In genomic region chr4:153974431-153975291, GRCm38 (mm10) we compare ENCODE assay signal across 7 mouse cellular contexts. TPM values are rescaled to one million over a fixed set of nuclear protein-coding genes. Genes with fewer than 3 reads are reported as not detected.
DNase-seq lines count a peak whose midpoint lies in the region; ATAC-seq lines count a peak whose summit lies in the region.

Dffb (minus strand) TSS chr4:153975126.
Cep104 (plus strand) TSS chr4:153975194.

- no peaks in the 10 kb centered on the region; the same call in none of the 2 replicates for H3K36me3 ChIP-seq in embryonic facial prominence, embryonic 11.5 days (replicated peaks; ENCODE audit: control insufficient read depth, insufficient read depth, low read depth, low read length)
- H3K36me3 ChIP-seq in limb, embryonic 11.5 days (ENCODE audit: control insufficient read depth, insufficient read depth, low read length): peaks cover under 1% of the 10 kb centered on the region; the same call in 1 of the 2 replicates
- peaks cover 31% of the 10 kb centered on the region for H3K36me3 ChIP-seq in midbrain, embryonic 14.5 days (ENCODE audit: control insufficient read depth, insufficient read depth, low read length)

- no peaks in the 10 kb centered on the region for H3K27me3 ChIP-seq in embryonic facial prominence, embryonic 11.5 days (ENCODE audit: control insufficient read depth, insufficient read depth, low read length)
- no peaks in the 10 kb centered on the region for H3K27me3 ChIP-seq in limb, embryonic 11.5 days (ENCODE audit: control insufficient read depth, insufficient read depth, low read length)
- no peaks in the 10 kb centered on the region for H3K27me3 ChIP-seq in midbrain, embryonic 14.5 days (ENCODE audit: control insufficient read depth, insufficient read depth, low read length)

- peak within 1 kb of the TSS; percentile 90 for H3K9ac ChIP-seq in embryonic facial prominence, embryonic 11.5 days (replicated peaks; ENCODE audit: low read length)
- peak within 1 kb of the TSS; percentile 73 for H3K9ac ChIP-seq in limb, embryonic 11.5 days (ENCODE audit: low read length)
- peak within 1 kb of the TSS; percentile 86 for H3K9ac ChIP-seq in midbrain, embryonic 14.5 days (replicated peaks; ENCODE audit: low read length)

- peak; percentile 97 for DNase-seq in adrenal gland, postnatal 14 days
- DNase-seq in embryonic facial prominence, embryonic 11.5 days (ENCODE audit: low spot score): peak; percentile 95
- DNase-seq in heart, adult 11 months: peak; percentile 99
- DNase-seq in kidney, adult 18-20 months: peak; percentile 96
- peak; percentile 93 for DNase-seq in limb, embryonic 11.5 days (ENCODE audit: low spot score)
- peak; percentile 98 for DNase-seq in midbrain, embryonic 14.5 days
- DNase-seq in spleen, adult 18-20 months: peak; percentile 79 to 90

- ATAC-seq in embryonic facial prominence, embryonic 11.5 days (replicated peaks; ENCODE audit: insufficient number of reproducible peaks, low FRiP score, low TSS enrichment, low read depth): peak; percentile 97
- peak; percentile 96 for ATAC-seq in limb, embryonic 11.5 days (ENCODE audit: insufficient number of reproducible peaks, low FRiP score, low TSS enrichment, low read depth)
- peak; percentile 98 for ATAC-seq in midbrain, embryonic 14.5 days (ENCODE audit: low FRiP score, low TSS enrichment)

- H3K4me1 ChIP-seq in embryonic facial prominence, embryonic 11.5 days (ENCODE audit: control insufficient read depth, insufficient read depth, low read length): no peaks in the 10 kb centered on the region; the same call in 1 of the 2 replicates
- peaks cover 4% of the 10 kb centered on the region; the same call in 1 of the 2 replicates for H3K4me1 ChIP-seq in limb, embryonic 11.5 days (ENCODE audit: control insufficient read depth, insufficient read depth, low read length)
- H3K4me1 ChIP-seq in midbrain, embryonic 14.5 days (ENCODE audit: control insufficient read depth, insufficient read depth, low read length): peaks cover 13% of the 10 kb centered on the region

- peak within 1 kb of the TSS; percentile 94 for H3K4me3 ChIP-seq in embryonic facial prominence, embryonic 11.5 days (ENCODE audit: low read depth, low read length)
- H3K4me3 ChIP-seq in limb, embryonic 11.5 days (ENCODE audit: low read depth, low read length): peak within 1 kb of the TSS; percentile 69
- peak within 1 kb of the TSS; percentile 94 for H3K4me3 ChIP-seq in midbrain, embryonic 14.5 days (replicated peaks; ENCODE audit: low read depth, low read length)

- no peaks in the 10 kb centered on the region for H3K9me3 ChIP-seq in embryonic facial prominence, embryonic 11.5 days (replicated peaks; ENCODE audit: control insufficient read depth, low read length)
- no peaks in the 10 kb centered on the region for H3K9me3 ChIP-seq in limb, embryonic 11.5 days (ENCODE audit: control insufficient read depth, low read length)
- H3K9me3 ChIP-seq in midbrain, embryonic 14.5 days (ENCODE audit: control insufficient read depth, low read length): no peaks in the 10 kb centered on the region

- H3K4me2 ChIP-seq in embryonic facial prominence, embryonic 11.5 days (ENCODE audit: low read depth, low read length): peak within 1 kb of the TSS; percentile 92
- H3K4me2 ChIP-seq in limb, embryonic 11.5 days (ENCODE audit: low read depth, severe bottlenecking): peak within 1 kb of the TSS; percentile 92
- H3K4me2 ChIP-seq in midbrain, embryonic 14.5 days (ENCODE audit: low read length): peak within 1 kb of the TSS; percentile 84

- WGBS in embryonic facial prominence, embryonic 11.5 days: 2% methylated on average over 68 of the region's 68 CpGs
- 1% methylated on average over 68 of the region's 68 CpGs for WGBS in limb, embryonic 11.5 days
- WGBS in midbrain, embryonic 14.5 days: under 1% methylated on average over 66 of the region's 68 CpGs

- no peak within 1 kb of the TSS for H3K27ac ChIP-seq in embryonic facial prominence, embryonic 11.5 days (replicated peaks; ENCODE audit: low read depth, low read length)
- no peak within 1 kb of the TSS for H3K27ac ChIP-seq in limb, embryonic 11.5 days (replicated peaks; ENCODE audit: low read depth, low read length)
- peak within 1 kb of the TSS; percentile 75 for H3K27ac ChIP-seq in midbrain, embryonic 14.5 days (replicated peaks; ENCODE audit: low read depth, low read length)

RNA-seq across cellular contexts. Expression of gene Dffb, which starts in this region (rescaled TPM):
- 4.3 and 7.4 TPM in 2 replicates for total RNA-seq in adrenal gland, postnatal 14 days (2021)
- 10.4 and 12.8 TPM in 2 replicates for polyA plus RNA-seq in embryonic facial prominence, embryonic 11.5 days (2014; fragmentation: Nextera tagmentation; extraction: Ambion mirVana)
- 12.8 and 14.1 TPM in 2 replicates for polyA plus RNA-seq in limb, embryonic 11.5 days (2014; fragmentation: Nextera tagmentation; extraction: Ambion mirVana)
- polyA plus RNA-seq in midbrain, embryonic 14.5 days (2014; fragmentation: Nextera tagmentation; extraction: Ambion mirVana): 7.9 and 9.1 TPM in 2 replicates

RNA-seq across cellular contexts. Expression of gene Cep104, which starts in this region (rescaled TPM):
- total RNA-seq in adrenal gland, postnatal 14 days (2021): 22.3 and 24.8 TPM in 2 replicates
- polyA plus RNA-seq in embryonic facial prominence, embryonic 11.5 days (2014; fragmentation: Nextera tagmentation; extraction: Ambion mirVana): 13.6 and 16.0 TPM in 2 replicates
- 19.3 and 19.7 TPM in 2 replicates for polyA plus RNA-seq in limb, embryonic 11.5 days (2014; fragmentation: Nextera tagmentation; extraction: Ambion mirVana)
- polyA plus RNA-seq in midbrain, embryonic 14.5 days (2014; fragmentation: Nextera tagmentation; extraction: Ambion mirVana): 15.3 and 19.7 TPM in 2 replicates
